Mouse (Mus musculus): Measurements from ENCODE around the gene Tmem39b. TPM values are rescaled to one million over a fixed set of nuclear protein-coding genes. Genes with fewer than 3 reads are reported as not detected.

Gene Tmem39b
- polyA plus RNA-seq, 1 experiment from 2014 or later, result 12.2 TPM

- Histone ChIP-seq H3K4me1 (peaks cover 2% of the 10 kb centered on the region), H3K27me3 (ENCODE audit: insufficient read depth, poor library complexity, severe bottlenecking) (no peaks in the 10 kb centered on the region), H3K4me3 (no peak overlapping the region), H3K36me3 (peaks cover 95% of the 10 kb centered on the region), H3K9me3 (no peaks in the 10 kb centered on the region), H3K27ac (no peak overlapping the region)
- DNase-seq (ENCODE audit: low spot score), result no peak
- 90% methylated on average over 6 of the region's 6 CpGs for WGBS
These were observed 62.8 kb downstream of the Tmem39b start for GRCm38 (mm10) chr4:129633852-129634251.

GRCm38 (mm10) chr4:129631867-129632266 lies 64.8 kb downstream of the Tmem39b start:
- no peaks in the 10 kb centered on the region for H3K9me3 ChIP-seq
- DNase-seq (ENCODE audit: low spot score), result no peak
- no peaks in the 10 kb centered on the region for H3K4me1 ChIP-seq
- H3K27ac ChIP-seq, result no peak overlapping the region
- H3K27me3 ChIP-seq (ENCODE audit: insufficient read depth, poor library complexity, severe bottlenecking), result no peaks in the 10 kb centered on the region
- H3K36me3 ChIP-seq, result peaks cover 98% of the 10 kb centered on the region
- no peak overlapping the region for H3K4me3 ChIP-seq
- whole genome bisulfite sequencing, result 96% methylated on average over 12 of the region's 12 CpGs

GRCm38 (mm10) chr4:129630944-129631343 lies 65.7 kb downstream of the Tmem39b start:
- 86% methylated on average over 4 of the region's 4 CpGs for WGBS
- H3K27ac ChIP-seq, result no peak overlapping the region

More at GRCm38 (mm10) chr4:129630944-129631343, 65.7 kb downstream of the Tmem39b start:
- Histone ChIP-seq H3K4me1 (no peaks in the 10 kb centered on the region; the same call in 1 of the 2 replicates), H3K9me3 (no peaks in the 10 kb centered on the region), H3K27me3 (ENCODE audit: insufficient read depth, poor library complexity, severe bottlenecking) (no peaks in the 10 kb centered on the region), H3K4me3 (no peak overlapping the region), H3K36me3 (peaks cover 98% of the 10 kb centered on the region)
- DNase-seq (ENCODE audit: low spot score), result no peak

Small RNA genes within 50 kb of the gene (microRNA-seq; reads per million reads assigned to microRNA genes)
- gene Mir7016, result 0.76 reads per million

Other genes starting within 250 kb of the Tmem39b start
- 22.4 and 22.9 TPM in 2 replicates for gene Bsdc1, start 235.3 kb downstream of the Tmem39b start, polyA plus RNA-seq (2016; fragmentation: Nextera tagmentation; extraction: Ambion mirVana)
- gene Tssk3, start 205.8 kb downstream of the Tmem39b start, polyA plus RNA-seq (2016; fragmentation: Nextera tagmentation; extraction: Ambion mirVana), result not detected in 2 replicates
- not detected in 2 replicates for gene Fam229a, start 205.6 kb downstream of the Tmem39b start, polyA plus RNA-seq (2016; fragmentation: Nextera tagmentation; extraction: Ambion mirVana)
- 535 and 802 TPM in 2 replicates for gene Marcksl1, start 183.3 kb downstream of the Tmem39b start, polyA plus RNA-seq (2016; fragmentation: Nextera tagmentation; extraction: Ambion mirVana)
- 201 and 237 TPM in 2 replicates for gene Hdac1, start 154.1 kb downstream of the Tmem39b start, polyA plus RNA-seq (2016; fragmentation: Nextera tagmentation; extraction: Ambion mirVana)
- gene Lck, start 123.2 kb downstream of the Tmem39b start, polyA plus RNA-seq (2016; fragmentation: Nextera tagmentation; extraction: Ambion mirVana), result 3.0 and 6.3 TPM in 2 replicates
- 1.6 and 3.6 TPM in 2 replicates for gene Fam167b, start 118.3 kb downstream of the Tmem39b start, polyA plus RNA-seq (2016; fragmentation: Nextera tagmentation; extraction: Ambion mirVana)
- 212 and 236 TPM in 2 replicates for gene Eif3i, start 96.2 kb downstream of the Tmem39b start, polyA plus RNA-seq (2016; fragmentation: Nextera tagmentation; extraction: Ambion mirVana)
- gene Tmem234, start 96.2 kb downstream of the Tmem39b start, polyA plus RNA-seq (2016; fragmentation: Nextera tagmentation; extraction: Ambion mirVana), result 184 and 200 TPM in 2 replicates
- 1.1 and 1.7 TPM in 2 replicates for gene Dcdc2b, start 82.6 kb downstream of the Tmem39b start, polyA plus RNA-seq (2016; fragmentation: Nextera tagmentation; extraction: Ambion mirVana)
- 24.0 and 29.4 TPM in 2 replicates for gene Iqcc, start 77.7 kb downstream of the Tmem39b start, polyA plus RNA-seq (2016; fragmentation: Nextera tagmentation; extraction: Ambion mirVana)
- 37.1 and 43.0 TPM in 2 replicates for gene Ccdc28b, start 72.9 kb downstream of the Tmem39b start, polyA plus RNA-seq (2016; fragmentation: Nextera tagmentation; extraction: Ambion mirVana)
- gene Txlna, start 55.8 kb downstream of the Tmem39b start, polyA plus RNA-seq (2016; fragmentation: Nextera tagmentation; extraction: Ambion mirVana), result 71.7 and 72.4 TPM in 2 replicates
- 13.6 and 17.2 TPM in 2 replicates for gene Kpna6, start 24.1 kb downstream of the Tmem39b start, polyA plus RNA-seq (2016; fragmentation: Nextera tagmentation; extraction: Ambion mirVana)
- gene Khdrbs1, start 45.5 kb upstream of the Tmem39b start, polyA plus RNA-seq (2016; fragmentation: Nextera tagmentation; extraction: Ambion mirVana), result 93.7 and 115 TPM in 2 replicates
- gene Ptp4a2, start 114.4 kb upstream of the Tmem39b start, polyA plus RNA-seq (2016; fragmentation: Nextera tagmentation; extraction: Ambion mirVana), result 348 and 351 TPM in 2 replicates
- 0.46 and 0.59 TPM in 2 replicates for gene Spocd1, start 232.4 kb upstream of the Tmem39b start, polyA plus RNA-seq (2016; fragmentation: Nextera tagmentation; extraction: Ambion mirVana)